8 mouse cellular contexts compared by ENCODE assay signal in genomic region chrX:142096904-142097303, GRCm38 (mm10).
DNase-seq lines count a peak whose midpoint lies in the region; ATAC-seq lines count a peak whose summit lies in the region.

No protein-coding gene starts in this region.

- no peak for ATAC-seq in granulocyte monocyte progenitor cell, adult 5-6 weeks (replicated peaks; ENCODE audit: poor library complexity, severe bottlenecking)

- peak; percentile 1 for DNase-seq in heart, adult 8-10 months (ENCODE audit: low spot score)
- no peak for DNase-seq in heart, adult 9 months (ENCODE audit: low spot score in 2 of 2)
- DNase-seq in urinary bladder, postnatal 14 days (ENCODE audit: low spot score), result peak; percentile 23
- no peak for DNase-seq in urinary bladder, postnatal 36 days (ENCODE audit: low spot score in 2 of 2)
- peak; percentile 10 for DNase-seq in hindlimb bud, embryonic 11.5 days (ENCODE audit: extremely low spot score, low read depth, low spot score)
- DNase-seq in telencephalon, adult 2 months (ENCODE audit: low read depth, low spot score), result peak; percentile 5
- DNase-seq in spleen, postnatal 36 days (ENCODE audit: low spot score in 2 of 2), result no peak

Comparison
In these comparisons a context has a peak if more than half of its experiments do, and no peak if none do; other contexts are left out.
1. DNase-seq: peak in heart, adult 8-10 months (single experiment), urinary bladder, postnatal 14 days (single experiment), hindlimb bud, embryonic 11.5 days (single experiment) and telencephalon, adult 2 months (single experiment); none in heart, adult 9 months (0 of 2), urinary bladder, postnatal 36 days (0 of 2) and spleen, postnatal 36 days (0 of 2).